Mouse (Mus musculus): ENCODE measurements around the gene Ackr4. TPM values are rescaled to one million over a fixed set of nuclear protein-coding genes. Genes with fewer than 3 reads are reported as not detected.

Gene Ackr4
- 8.2 and 15.3 TPM in 2 replicates for polyA plus RNA-seq (2012; rRNA removed)

DNA sequence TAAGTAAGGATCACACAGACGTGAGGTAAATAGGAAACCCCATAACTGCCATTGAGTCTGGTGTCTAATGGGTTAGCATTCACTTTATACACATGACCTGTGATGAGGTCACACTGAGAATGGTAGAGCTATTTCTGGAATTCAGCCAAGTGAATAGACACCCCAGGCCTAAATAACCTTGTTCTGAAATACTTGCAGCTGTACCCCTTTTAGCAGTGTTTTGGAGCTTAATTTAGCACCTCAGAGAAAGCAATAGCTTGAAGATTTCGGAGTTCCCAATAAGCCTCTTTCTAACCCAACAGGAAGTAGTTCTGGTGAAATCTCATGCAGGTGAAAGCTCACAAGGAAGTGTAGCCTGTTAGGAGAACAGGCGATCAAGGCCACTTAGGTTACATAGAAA is at the start of gene Ackr4:
Ackr4 (minus strand) TSS at position 101 of the 400 bp plus-strand sequence.
- H3K4me3 ChIP-seq (replicated peaks; ENCODE audit: extremely low read depth, low read depth, low read length), result no peak within 1 kb of the TSS
- no peak for DNase-seq
- H3K4me1 ChIP-seq (ENCODE audit: control insufficient read depth, insufficient read depth, low read length), result no peaks in the 10 kb centered on the region
- WGBS, result 88% methylated on average over 3 of the region's 3 CpGs
- TF ChIP-seq CTCF (IDR thresholded peaks at IDR 0.05; ENCODE audit: insufficient read depth, low read length) (no peak), POLR2A (IDR thresholded peaks at IDR 0.05; ENCODE audit: borderline replicate concordance, extremely low read depth, low read depth, low read length) (no peak)

GRCm38 (mm10) chr9:104172342-104172741 is 45.6 kb upstream of the Ackr4 start:
- no peak for TF ChIP-seq CTCF (IDR thresholded peaks at IDR 0.05; ENCODE audit: insufficient read depth, low read length)
- no peak for TF ChIP-seq POLR2A (IDR thresholded peaks at IDR 0.05; ENCODE audit: borderline replicate concordance, extremely low read depth, low read depth, low read length)
- H3K4me1 ChIP-seq (ENCODE audit: control insufficient read depth, insufficient read depth, low read length), result no peaks in the 10 kb centered on the region
- 80% methylated on average over 6 of the region's 6 CpGs for WGBS
- no peak for DNase-seq
- no peak overlapping the region for H3K4me3 ChIP-seq (replicated peaks; ENCODE audit: extremely low read depth, low read depth, low read length)

DNA sequence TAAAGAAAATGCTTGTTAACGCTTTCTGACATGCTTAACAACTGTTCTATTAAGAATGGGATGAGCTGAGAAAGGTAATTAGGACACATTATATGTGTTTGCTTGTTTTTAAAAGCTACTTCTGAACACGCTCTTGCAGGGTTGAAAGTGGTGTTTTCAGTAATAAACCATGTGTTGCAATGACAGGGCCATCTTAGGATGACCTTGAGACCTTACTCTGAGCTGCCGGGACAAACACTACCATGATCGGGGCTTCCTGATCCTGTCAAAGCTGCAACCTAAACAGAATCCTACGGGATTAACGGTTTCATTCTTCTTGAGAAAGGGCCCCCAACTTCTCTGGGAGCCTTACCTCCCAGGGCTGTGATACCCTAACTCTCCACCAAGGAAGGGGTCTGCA is 44.9 kb upstream of the Ackr4 start:
- TF ChIP-seq POLR2A (IDR thresholded peaks at IDR 0.05; ENCODE audit: borderline replicate concordance, extremely low read depth, low read depth, low read length) (no peak), CTCF (IDR thresholded peaks at IDR 0.05; ENCODE audit: insufficient read depth, low read length) (no peak)
- no peak for DNase-seq
- Histone ChIP-seq H3K4me3 (replicated peaks; ENCODE audit: extremely low read depth, low read depth, low read length) (no peak overlapping the region), H3K4me1 (ENCODE audit: control insufficient read depth, insufficient read depth, low read length) (no peaks in the 10 kb centered on the region)
- WGBS, result 81% methylated on average over 6 of the region's 6 CpGs

DNA sequence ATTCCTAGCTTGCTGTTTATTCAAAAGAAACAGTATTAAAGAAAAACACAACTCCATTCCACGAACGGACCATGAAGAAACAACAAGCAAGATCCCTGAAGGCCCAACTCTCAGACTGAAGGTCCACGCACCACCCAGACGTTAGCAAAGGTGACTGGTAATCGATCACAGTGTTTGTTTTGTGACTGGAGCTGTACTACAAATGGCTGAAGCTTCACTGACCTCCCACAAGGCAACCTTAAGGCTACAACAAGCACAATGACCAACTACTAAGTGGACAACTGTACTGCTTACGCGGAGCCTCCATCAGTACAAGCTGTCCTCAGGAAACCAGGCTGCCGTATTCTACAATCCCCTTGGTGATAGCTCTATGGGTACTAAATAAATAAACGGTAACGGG is 43.3 kb upstream of the Ackr4 start:
- Histone ChIP-seq H3K4me1 (ENCODE audit: control insufficient read depth, insufficient read depth, low read length) (no peaks in the 10 kb centered on the region), H3K4me3 (replicated peaks; ENCODE audit: extremely low read depth, low read depth, low read length) (no peak overlapping the region)
- DNase-seq, result no peak
- WGBS, result 89% methylated on average over 10 of the region's 10 CpGs
- TF ChIP-seq POLR2A (IDR thresholded peaks at IDR 0.05; ENCODE audit: borderline replicate concordance, extremely low read depth, low read depth, low read length) (no peak), CTCF (IDR thresholded peaks at IDR 0.05; ENCODE audit: insufficient read depth, low read length) (no peak)

GRCm38 (mm10) chr9:104165926-104166325 is 39.2 kb upstream of the Ackr4 start:
- Histone ChIP-seq H3K4me1 (ENCODE audit: control insufficient read depth, insufficient read depth, low read length) (no peaks in the 10 kb centered on the region), H3K4me3 (replicated peaks; ENCODE audit: extremely low read depth, low read depth, low read length) (no peak overlapping the region)
- 90% methylated on average over 5 of the region's 5 CpGs for WGBS
- no peak for DNase-seq
- TF ChIP-seq CTCF (IDR thresholded peaks at IDR 0.05; ENCODE audit: insufficient read depth, low read length) (no peak), POLR2A (IDR thresholded peaks at IDR 0.05; ENCODE audit: borderline replicate concordance, extremely low read depth, low read depth, low read length) (no peak)

- DNase-seq, result no peak
- H3K4me1 ChIP-seq (ENCODE audit: control insufficient read depth, insufficient read depth, low read length), result no peaks in the 10 kb centered on the region
- TF ChIP-seq CTCF (IDR thresholded peaks at IDR 0.05; ENCODE audit: insufficient read depth, low read length) (no peak), POLR2A (IDR thresholded peaks at IDR 0.05; ENCODE audit: borderline replicate concordance, extremely low read depth, low read depth, low read length) (no peak)
- WGBS, result 84% methylated on average over 5 of the region's 5 CpGs
- H3K4me3 ChIP-seq (replicated peaks; ENCODE audit: extremely low read depth, low read depth, low read length), result no peak overlapping the region
Measured at GRCm38 (mm10) chr9:104164194-104164593, 37.5 kb upstream of the Ackr4 start.

GRCm38 (mm10) chr9:104161117-104161516 is 34.4 kb upstream of the Ackr4 start:
- no peak for DNase-seq
- 75% methylated on average over 7 of the region's 7 CpGs for WGBS
- no peak overlapping the region for H3K4me3 ChIP-seq (replicated peaks; ENCODE audit: extremely low read depth, low read depth, low read length)
- no peak for TF ChIP-seq CTCF (IDR thresholded peaks at IDR 0.05; ENCODE audit: insufficient read depth, low read length)
- no peak for TF ChIP-seq POLR2A (IDR thresholded peaks at IDR 0.05; ENCODE audit: borderline replicate concordance, extremely low read depth, low read depth, low read length)
- H3K4me1 ChIP-seq (ENCODE audit: control insufficient read depth, insufficient read depth, low read length), result no peaks in the 10 kb centered on the region

- DNase-seq, result no peak
- H3K4me3 ChIP-seq (replicated peaks; ENCODE audit: extremely low read depth, low read depth, low read length), result no peak overlapping the region
- TF ChIP-seq CTCF (IDR thresholded peaks at IDR 0.05; ENCODE audit: insufficient read depth, low read length) (no peak), POLR2A (IDR thresholded peaks at IDR 0.05; ENCODE audit: borderline replicate concordance, extremely low read depth, low read depth, low read length) (no peak)
- 94% methylated on average over 7 of the region's 7 CpGs for WGBS
- H3K4me1 ChIP-seq (ENCODE audit: control insufficient read depth, insufficient read depth, low read length), result no peaks in the 10 kb centered on the region
Measured at GRCm38 (mm10) chr9:104157291-104157690, 30.6 kb upstream of the Ackr4 start.

GRCm38 (mm10) chr9:104156506-104156905 is 29.8 kb upstream of the Ackr4 start:
- no peak overlapping the region for H3K4me3 ChIP-seq (replicated peaks; ENCODE audit: extremely low read depth, low read depth, low read length)
- WGBS, result 94% methylated on average over 8 of the region's 8 CpGs
- no peak for DNase-seq
- no peaks in the 10 kb centered on the region for H3K4me1 ChIP-seq (ENCODE audit: control insufficient read depth, insufficient read depth, low read length)
- TF ChIP-seq CTCF (IDR thresholded peaks at IDR 0.05; ENCODE audit: insufficient read depth, low read length) (no peak), POLR2A (IDR thresholded peaks at IDR 0.05; ENCODE audit: borderline replicate concordance, extremely low read depth, low read depth, low read length) (no peak)

DNA sequence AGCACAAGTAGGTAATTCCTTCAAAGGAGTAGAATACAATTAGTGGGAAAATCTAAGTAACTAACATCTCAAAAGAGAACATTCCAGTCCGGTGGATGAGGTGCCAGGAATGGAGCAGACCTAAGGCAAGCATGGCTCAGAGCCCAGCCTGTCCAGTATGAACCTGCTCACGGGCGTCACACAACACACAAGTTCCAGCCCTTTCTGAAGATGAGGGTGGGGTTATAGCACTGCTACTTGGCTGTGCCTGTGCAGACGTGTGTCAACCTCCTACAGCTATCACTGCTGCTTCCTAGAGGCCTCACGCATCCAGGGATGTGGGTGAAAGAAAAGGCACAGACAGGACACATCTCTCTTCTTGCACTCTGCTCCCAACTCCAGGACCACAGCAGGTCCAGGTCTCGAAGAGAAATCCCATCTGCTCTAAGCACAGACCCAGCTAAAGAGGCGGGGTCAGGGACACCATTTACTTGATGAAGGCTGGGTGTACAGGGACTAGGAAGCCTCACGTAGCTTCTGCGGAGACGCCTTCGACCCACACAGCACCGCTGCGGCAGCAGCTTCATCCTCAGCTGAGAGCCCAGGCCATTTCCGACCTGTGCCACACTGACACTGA is 28.5 kb upstream of the Ackr4 start:
- no peak for TF ChIP-seq POLR2A (IDR thresholded peaks at IDR 0.05; ENCODE audit: borderline replicate concordance, extremely low read depth, low read depth, low read length)
- no peak for TF ChIP-seq CTCF (IDR thresholded peaks at IDR 0.05; ENCODE audit: insufficient read depth, low read length)

More for the DNA sequence above, 28.5 kb upstream of the Ackr4 start:
- H3K4me3 ChIP-seq (replicated peaks; ENCODE audit: extremely low read depth, low read depth, low read length), result no peak overlapping the region
- no peak for DNase-seq
- 94% methylated on average over 14 of the region's 14 CpGs for WGBS
- H3K4me1 ChIP-seq (ENCODE audit: control insufficient read depth, insufficient read depth, low read length), result no peaks in the 10 kb centered on the region

Measured in lung, adult 2 months (tissue).